Mouse (Mus musculus) stomach, postnatal 0 days (tissue): ENCODE measurements around the gene C1qbp. TPM values are rescaled to one million over a fixed set of nuclear protein-coding genes. Genes with fewer than 3 reads are reported as not detected.

Experiments
- ATAC-seq: fragments of 200-750 bp; cut with Nextera tagmentation; 2 replicates; pipeline ENCODE4 v1.8.0; 2017; ENCODE audit not compliant: low FRiP score, low TSS enrichment
- DNase-seq: peaks from one replicate; pipeline ENCODE4 v3.0.0-alpha.2; 2016; ENCODE audit warnings: low spot score
- H3K27ac ChIP-seq: fragments of 300-500 bp; sonication (generic); replicated peaks from 2 replicates; pipeline ENCODE4 v1.5.1; 2014; ENCODE audit warnings: mild to moderate bottlenecking, control low read depth
- H3K27me3 ChIP-seq: fragments of 300-500 bp; sonication (generic); 2 replicates; pipeline ENCODE4 v1.6.1; 2014; ENCODE audit warnings: low read length; ENCODE audit not compliant: control insufficient read depth, insufficient read depth
- H3K36me3 ChIP-seq: fragments of 300-500 bp; sonication (generic); 2 replicates; pipeline ENCODE4 v1.6.1; 2014; ENCODE audit warnings: low read length, mixed read lengths; ENCODE audit not compliant: control insufficient read depth, insufficient read depth
- H3K4me1 ChIP-seq: fragments of 300-500 bp; sonication (generic); replicated peaks from 2 replicates; pipeline ENCODE4 v1.6.1; 2014; ENCODE audit warnings: antibody characterized with exemption; ENCODE audit not compliant: control insufficient read depth, insufficient read depth
- H3K4me2 ChIP-seq: fragments of 300-500 bp; sonication (generic); replicated peaks from 2 replicates; pipeline ENCODE4 v1.6.1; 2014; ENCODE audit warnings: low read depth, mild to moderate bottlenecking, control low read depth, moderate library complexity
- H3K4me3 ChIP-seq: fragments of 300-500 bp; sonication (generic); 2 replicates; pipeline ENCODE4 v1.5.1; 2014; ENCODE audit warnings: low read depth, low read length, control low read depth
- H3K9ac ChIP-seq: fragments of 300-500 bp; sonication (generic); 2 replicates; pipeline ENCODE4 v1.6.1; 2014; ENCODE audit warnings: mild to moderate bottlenecking, low read length, control low read depth, mixed read lengths
- H3K9me3 ChIP-seq: fragments of 300-500 bp; sonication (generic); 2 replicates; pipeline ENCODE4 v1.6.1; 2016; ENCODE audit warnings: low read length; ENCODE audit not compliant: control insufficient read depth
- CTCF ChIP-seq: IDR thresholded peaks from 2 replicates; pipeline ENCODE4 v1.5.1; 2016; ENCODE audit warnings: antibody characterized with exemption, low read depth, mild to moderate bottlenecking, moderate library complexity
- EP300 ChIP-seq: optimal IDR thresholded peaks from 2 replicates; pipeline ENCODE3; 2016; ENCODE audit warnings: antibody characterized with exemption
- WGBS: fragments of 180-500 bp; shearing (Covaris S2); extraction: QIAGEN DNeasy Blood & Tissue Kit; methylation state at CpG from one replicate; pipeline ENCODE4 v1.1.7; 2014; 5-methylcytosine and 5-hydroxymethylcytosine counted together
- polyA plus RNA-seq: library from polyadenylated mRNA; unstranded; fragments of >200 nt; fragmentation: Nextera tagmentation; extraction: Ambion mirVana; gene quantifications from 2 replicates; pipeline ENCODE4 v1.2.1, GENCODE M21; 2015

The C1qbp gene
- polyA plus RNA-seq, 1 experiment from 2014 or later: 175 TPM

DNA sequence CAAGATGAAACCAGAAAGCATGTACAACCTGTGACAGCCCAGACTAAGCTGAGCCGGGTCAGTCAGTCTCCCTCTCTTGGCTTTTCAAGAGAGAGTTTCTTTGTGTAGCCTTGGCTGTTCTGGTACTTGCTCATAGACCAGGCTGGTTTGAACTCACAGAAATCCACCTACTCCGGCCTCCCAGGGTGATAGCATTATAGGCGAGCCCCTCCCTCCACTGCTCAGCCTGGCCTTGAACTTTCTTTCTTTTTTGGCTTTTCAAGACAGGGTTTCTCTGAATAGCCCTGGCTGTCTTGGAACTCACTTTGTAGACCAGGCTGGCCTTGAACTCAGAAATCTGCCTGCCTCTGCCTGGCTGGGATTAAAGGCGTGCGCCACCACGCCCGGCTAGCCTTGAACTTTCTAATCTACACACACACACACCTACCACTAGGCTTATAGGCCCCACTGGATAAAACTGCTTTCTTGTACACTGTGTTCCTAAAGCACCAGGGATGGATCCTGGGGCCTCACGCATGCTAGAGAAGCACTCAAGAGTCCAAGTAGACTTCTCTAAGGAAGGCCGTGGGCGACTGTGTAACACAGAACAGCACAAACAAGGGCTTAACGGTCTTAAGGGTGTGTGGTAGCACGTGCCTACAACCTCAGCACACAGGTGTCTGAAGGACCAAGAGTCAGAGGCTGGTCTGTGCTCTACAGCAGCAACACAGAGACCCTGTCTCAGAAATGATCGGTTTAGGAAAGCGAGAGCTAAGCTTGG, 1.9 kb downstream of the C1qbp start:
- Histone ChIP-seq H3K4me3 (no peak overlapping the region), H3K27ac (no peak overlapping the region), H3K4me2 (no peak overlapping the region), H3K36me3 (peaks cover 19% of the 10 kb centered on the region), H3K4me1 (no peaks in the 10 kb centered on the region), H3K9ac (no peak overlapping the region), H3K9me3 (no peaks in the 10 kb centered on the region), H3K27me3 (no peaks in the 10 kb centered on the region)
- WGBS: 90% methylated on average over 14 of the region's 14 CpGs
- TF ChIP-seq EP300: no peak
- no peak for TF ChIP-seq CTCF
- ATAC-seq (no peak), DNase-seq (no peak)

DNA sequence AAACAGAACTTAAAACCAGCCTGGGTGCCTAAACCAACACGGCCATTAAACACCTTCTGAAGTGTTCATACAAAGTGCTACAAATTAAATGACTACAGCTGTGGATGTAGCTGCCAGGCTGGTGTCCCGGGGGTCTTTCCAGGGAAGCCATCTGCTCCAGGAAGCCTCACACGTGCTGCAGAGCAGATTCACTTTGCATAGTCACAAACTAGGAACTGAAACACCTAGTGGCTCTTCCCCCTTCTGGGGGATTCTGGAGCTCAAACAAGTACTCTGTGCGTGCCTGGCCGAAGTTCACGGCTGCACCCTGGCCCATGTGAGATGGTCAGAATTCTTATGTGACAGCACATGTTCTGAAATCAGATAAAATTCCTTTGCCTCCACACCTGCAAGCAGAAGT, 2.6 kb downstream of the C1qbp start:
- ATAC-seq (no peak), DNase-seq (no peak)
- peaks cover 23% of the 10 kb centered on the region for H3K36me3 ChIP-seq
- H3K9ac ChIP-seq: no peak overlapping the region
- no peak overlapping the region for H3K27ac ChIP-seq
- 84% methylated on average over 6 of the region's 6 CpGs for WGBS
- H3K4me1 ChIP-seq: no peaks in the 10 kb centered on the region
- no peak overlapping the region for H3K4me2 ChIP-seq
- no peaks in the 10 kb centered on the region for H3K27me3 ChIP-seq
- TF ChIP-seq EP300: no peak
- TF ChIP-seq CTCF: no peak
- no peaks in the 10 kb centered on the region for H3K9me3 ChIP-seq
- no peak overlapping the region for H3K4me3 ChIP-seq

DNA sequence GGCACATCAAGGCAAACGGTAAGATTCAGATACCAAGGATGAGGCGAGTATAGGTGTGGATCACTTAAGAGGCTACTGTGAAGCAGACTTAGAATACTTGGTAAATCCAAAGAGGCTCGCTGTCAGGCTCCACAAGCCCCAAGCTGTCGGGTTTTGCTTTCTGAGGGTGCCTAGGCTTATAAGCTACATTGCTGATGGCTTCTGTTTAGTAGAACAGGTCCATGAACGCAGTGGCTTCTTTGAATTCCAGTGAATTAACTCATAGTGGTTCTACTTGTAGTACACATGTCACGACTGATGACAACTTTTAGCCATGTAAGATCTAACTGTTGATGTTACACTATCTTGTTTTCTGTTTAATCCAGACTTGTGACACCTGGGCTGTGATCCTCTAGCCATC, 5.5 kb downstream of the C1qbp start:
- WGBS: 87% methylated on average over 6 of the region's 6 CpGs

DNA sequence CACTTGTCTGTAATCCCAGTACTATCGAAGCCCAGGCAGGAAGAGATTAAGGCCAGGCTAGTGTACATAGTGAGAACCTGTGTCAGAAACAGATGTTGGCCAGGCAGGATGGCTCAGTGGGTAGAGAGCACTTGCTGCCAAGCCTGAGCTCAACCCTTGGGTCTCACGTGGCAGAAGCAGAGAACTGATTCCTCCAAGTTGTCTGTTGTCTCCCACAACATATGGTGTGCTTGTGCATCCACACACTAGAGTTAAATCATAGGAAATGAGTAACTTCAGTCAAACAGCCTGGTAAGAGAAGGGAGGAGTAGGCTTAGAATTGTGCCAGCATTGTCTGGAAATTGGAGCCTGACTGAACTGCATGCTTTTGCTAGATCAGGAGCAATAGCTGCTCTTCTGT, 7.6 kb downstream of the C1qbp start:
- TF ChIP-seq EP300 (no peak), CTCF (no peak)
- Histone ChIP-seq H3K36me3 (peaks cover 26% of the 10 kb centered on the region), H3K27ac (no peak overlapping the region), H3K9ac (no peak overlapping the region), H3K9me3 (no peaks in the 10 kb centered on the region), H3K4me3 (no peak overlapping the region), H3K27me3 (no peaks in the 10 kb centered on the region), H3K4me1 (no peaks in the 10 kb centered on the region), H3K4me2 (no peak overlapping the region)
- ATAC-seq (no peak), DNase-seq (no peak)
- WGBS: 63% methylated on average over 2 of the region's 2 CpGs

More for the DNA sequence above, 5.5 kb downstream of the C1qbp start:
- no peak for TF ChIP-seq EP300
- no peak for TF ChIP-seq CTCF
- Histone ChIP-seq H3K27ac (no peak overlapping the region), H3K9ac (no peak overlapping the region), H3K4me3 (no peak overlapping the region), H3K4me2 (no peak overlapping the region), H3K27me3 (no peaks in the 10 kb centered on the region), H3K4me1 (no peaks in the 10 kb centered on the region), H3K36me3 (peaks cover 26% of the 10 kb centered on the region), H3K9me3 (no peaks in the 10 kb centered on the region)
- DNase-seq (no peak), ATAC-seq (no peak)

DNA sequence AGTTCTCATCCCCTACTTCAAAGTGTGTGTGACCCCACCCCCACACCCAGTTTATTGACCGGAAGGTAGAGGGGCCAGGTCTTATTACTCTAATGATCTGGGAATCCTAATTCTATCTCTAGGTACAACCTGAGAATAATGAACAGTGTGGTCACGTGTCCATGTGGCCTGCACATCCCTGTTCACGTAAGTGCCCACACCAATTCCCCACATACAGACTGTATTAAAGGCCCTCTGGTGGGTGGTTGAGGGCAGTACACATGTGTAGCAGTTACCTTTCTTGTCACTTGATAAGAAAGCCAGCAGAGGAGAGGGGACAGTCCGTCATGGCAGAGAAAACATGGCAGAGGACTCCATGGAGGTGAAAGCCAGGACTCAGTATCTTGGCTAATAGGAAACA, 8.9 kb downstream of the C1qbp start:
- DNase-seq: peak; percentile 34
- no peak for ATAC-seq
- no peaks in the 10 kb centered on the region for H3K27me3 ChIP-seq
- H3K9me3 ChIP-seq: no peaks in the 10 kb centered on the region
- H3K9ac ChIP-seq: no peak overlapping the region
- no peak overlapping the region for H3K4me3 ChIP-seq
- no peak overlapping the region for H3K27ac ChIP-seq
- TF ChIP-seq EP300: no peak
- peak; percentile 68 for TF ChIP-seq CTCF
- 67% methylated on average over 4 of the region's 4 CpGs for WGBS
- no peak overlapping the region for H3K4me2 ChIP-seq
- H3K36me3 ChIP-seq: peaks cover 23% of the 10 kb centered on the region
- H3K4me1 ChIP-seq: no peaks in the 10 kb centered on the region

DNA sequence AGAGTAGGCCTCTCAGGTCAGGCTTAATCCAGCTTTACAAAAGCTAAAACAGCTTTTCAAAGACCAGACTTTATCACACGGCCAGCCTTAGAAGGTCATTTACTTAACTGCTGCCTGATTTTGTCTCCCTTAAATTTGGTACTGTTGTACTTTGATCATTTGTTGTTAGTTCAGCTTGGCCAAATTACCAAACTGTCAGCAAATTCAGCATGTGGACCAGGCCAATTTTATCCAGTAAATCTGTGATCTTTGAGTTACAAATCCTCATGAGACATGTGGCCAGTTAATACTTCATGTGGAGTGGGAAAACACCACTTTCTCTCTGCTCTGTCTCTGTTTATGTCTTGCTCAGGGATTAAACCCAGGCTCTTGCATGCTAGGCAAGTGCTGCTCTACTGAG, 10.2 kb downstream of the C1qbp start:
- 80% methylated on average over 1 of the region's 1 CpGs for WGBS
- ATAC-seq (no peak), DNase-seq (no peak)
- TF ChIP-seq EP300 (no peak), CTCF (no peak)
- Histone ChIP-seq H3K27me3 (no peaks in the 10 kb centered on the region), H3K36me3 (peaks cover 15% of the 10 kb centered on the region), H3K4me2 (no peak overlapping the region), H3K9me3 (no peaks in the 10 kb centered on the region), H3K27ac (no peak overlapping the region), H3K4me1 (no peaks in the 10 kb centered on the region), H3K4me3 (no peak overlapping the region), H3K9ac (no peak overlapping the region)
